Mouse (Mus musculus) heart, adult 2 months (tissue): Measurements from ENCODE around the gene Wdr60. TPM values are rescaled to one million over a fixed set of nuclear protein-coding genes. Genes with fewer than 3 reads are reported as not detected.

Experiments
- DNase-seq, 2 experiments: peaks; one replicate each; pipeline ENCODE4 v3.0.0; 2021
- H3K27ac ChIP-seq: fragments of 200-600 bp; 2 replicates; pipeline ENCODE4 v1.8.1; 2022
- H3K27me3 ChIP-seq: fragments of 200-500 bp; 2 replicates; pipeline ENCODE4 v1.6.1; 2012; ENCODE audit warnings: mild to moderate bottlenecking, low read length, inconsistent platforms, mixed read lengths; ENCODE audit not compliant: control insufficient read depth, insufficient read depth
- H3K36me3 ChIP-seq: fragments of 200-500 bp; 2 replicates; pipeline ENCODE4 v1.6.1; 2012; ENCODE audit warnings: low read length, inconsistent platforms; ENCODE audit not compliant: control insufficient read depth, insufficient read depth
- H3K4me1 ChIP-seq: fragments of 200-500 bp; 2 replicates; pipeline ENCODE4 v1.6.1; 2011; ENCODE audit warnings: low read length; ENCODE audit not compliant: control insufficient read depth, insufficient read depth
- H3K4me3 ChIP-seq: fragments of 200-600 bp; 2 replicates; pipeline ENCODE4 v1.8.1; 2022
- H3K79me2 ChIP-seq: fragments of 200-500 bp; replicated peaks from 2 replicates; pipeline ENCODE4 v1.6.1; 2012; ENCODE audit warnings: mild to moderate bottlenecking, inconsistent platforms, low read length, moderate library complexity, mixed read lengths; ENCODE audit not compliant: control insufficient read depth, insufficient read depth
- H3K9ac ChIP-seq: fragments of 200-500 bp; 2 replicates; pipeline ENCODE4 v1.6.1; 2012; ENCODE audit warnings: low read depth, mild to moderate bottlenecking, control low read depth, inconsistent platforms, low read length, mixed read lengths
- CTCF ChIP-seq: fragments of 200-600 bp; IDR thresholded peaks from 2 replicates; pipeline ENCODE4 v1.8.1; 2022; ENCODE audit warnings: antibody characterized with exemption, mild to moderate bottlenecking, moderate library complexity
- EP300 ChIP-seq: fragments of 200-500 bp; IDR thresholded peaks from 2 replicates; pipeline ENCODE4 v1.6.1; 2011; ENCODE audit warnings: low read depth, low read length, control low read depth; ENCODE audit not compliant: insufficient read depth
- POLR2A ChIP-seq: fragments of 200-500 bp; IDR thresholded peaks from 2 replicates; pipeline ENCODE4 v1.6.1; 2011; ENCODE audit warnings: mild to moderate bottlenecking, low read depth, low read length, control low read depth; ENCODE audit not compliant: insufficient read depth
- WGBS: fragments of 180-500 bp; shearing (Covaris S2); methylation state at CpG from one replicate; pipeline ENCODE4 v1.1.7; 2018; 5-methylcytosine and 5-hydroxymethylcytosine counted together
- intact Hi-C: fragments of 180-260 bp; cut with DNase I; formaldehyde crosslinking; loops from one replicate; pipeline ENCODE4 v1.15.1; 2025
- polyA plus RNA-seq: library from polyadenylated mRNA; depleted of rRNA; stranded (reverse); fragments of >200 nt; gene quantifications from 2 replicates; pipeline ENCODE4 v1.2.3, GENCODE M21; 2012
- total RNA-seq, 2 experiments: library from RNA; stranded (reverse); gene quantifications; 2 replicates each; pipeline ENCODE4 v1.2.3; 2021

The Wdr60 gene
- total and polyA plus RNA-seq, 3 experiments: 2.3 to 2.4 (median 2.4) TPM

DNA sequence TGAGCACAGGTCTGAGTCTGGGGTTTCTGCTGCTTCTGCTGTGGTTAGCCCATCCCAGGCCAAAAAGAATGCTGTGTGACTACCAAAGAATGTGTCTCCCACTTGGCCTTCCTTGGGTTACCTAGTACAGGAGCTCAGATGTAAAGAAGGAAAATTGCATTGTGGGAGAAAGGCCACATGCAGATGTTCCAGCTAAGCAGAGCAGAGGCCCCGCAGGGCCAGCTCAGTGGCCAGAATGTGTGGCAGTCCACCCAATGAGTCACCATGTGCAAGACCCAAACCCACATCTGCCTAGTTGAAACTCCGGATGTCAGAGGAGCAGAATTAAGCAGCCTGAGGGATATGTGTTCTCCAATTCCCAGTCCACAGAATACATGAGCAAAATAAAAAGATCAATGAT is 4.5 kb downstream of the Wdr60 start:
- no peaks in the 10 kb centered on the region for H3K4me1 ChIP-seq
- WGBS: 79% methylated on average over 2 of the region's 2 CpGs

GRCm38 (mm10) chr12:116255636-116256035 is 7.2 kb downstream of the Wdr60 start:
- 85% methylated on average over 11 of the region's 11 CpGs for WGBS
- Histone ChIP-seq H3K36me3 (no peaks in the 10 kb centered on the region), H3K27ac (no peak overlapping the region), H3K27me3 (no peaks in the 10 kb centered on the region), H3K4me3 (no peak overlapping the region), H3K9ac (no peak overlapping the region), H3K79me2 (no peaks in the 10 kb centered on the region), H3K4me1 (no peaks in the 10 kb centered on the region)
- intact Hi-C loops: no loop called here
- no peak for TF ChIP-seq CTCF
- no peak for TF ChIP-seq EP300
- no peak for TF ChIP-seq POLR2A
- no peak for DNase-seq

More for the DNA sequence above, 4.5 kb downstream of the Wdr60 start:
- H3K79me2 ChIP-seq: no peaks in the 10 kb centered on the region
- no peaks in the 10 kb centered on the region for H3K27me3 ChIP-seq
- H3K27ac ChIP-seq: no peak overlapping the region
- H3K36me3 ChIP-seq: peaks cover 2% of the 10 kb centered on the region; the same call in 1 of the 2 replicates
- no peak for TF ChIP-seq POLR2A
- no peak for TF ChIP-seq CTCF
- no peak for TF ChIP-seq EP300
- DNase-seq: no peak
- H3K9ac ChIP-seq: no peak overlapping the region
- no peak overlapping the region for H3K4me3 ChIP-seq
- intact Hi-C loops: no loop called here

GRCm38 (mm10) chr12:116254652-116255051 is 8.2 kb downstream of the Wdr60 start:
- TF ChIP-seq EP300 (no peak), POLR2A (no peak)
- Histone ChIP-seq H3K9ac (no peak overlapping the region), H3K79me2 (no peaks in the 10 kb centered on the region), H3K4me1 (no peaks in the 10 kb centered on the region), H3K27ac (no peak overlapping the region), H3K27me3 (no peaks in the 10 kb centered on the region), H3K36me3 (no peaks in the 10 kb centered on the region), H3K4me3 (no peak overlapping the region)
- intact Hi-C loops: no loop called here
- no peak for DNase-seq
- WGBS: 30% methylated on average over 8 of the region's 8 CpGs

GRCm38 (mm10) chr12:116244601-116245000 is 18.2 kb downstream of the Wdr60 start:
- 81% methylated on average over 1 of the region's 1 CpGs for WGBS
- H3K27ac ChIP-seq: no peak overlapping the region
- intact Hi-C loops: no loop called here
- TF ChIP-seq CTCF: no peak
- no peak for TF ChIP-seq EP300
- TF ChIP-seq POLR2A: no peak
- no peak overlapping the region for H3K9ac ChIP-seq
- no peaks in the 10 kb centered on the region for H3K4me1 ChIP-seq
- H3K27me3 ChIP-seq: no peaks in the 10 kb centered on the region
- no peak overlapping the region for H3K4me3 ChIP-seq
- no peak for DNase-seq
- no peaks in the 10 kb centered on the region for H3K36me3 ChIP-seq
- no peaks in the 10 kb centered on the region for H3K79me2 ChIP-seq

DNA sequence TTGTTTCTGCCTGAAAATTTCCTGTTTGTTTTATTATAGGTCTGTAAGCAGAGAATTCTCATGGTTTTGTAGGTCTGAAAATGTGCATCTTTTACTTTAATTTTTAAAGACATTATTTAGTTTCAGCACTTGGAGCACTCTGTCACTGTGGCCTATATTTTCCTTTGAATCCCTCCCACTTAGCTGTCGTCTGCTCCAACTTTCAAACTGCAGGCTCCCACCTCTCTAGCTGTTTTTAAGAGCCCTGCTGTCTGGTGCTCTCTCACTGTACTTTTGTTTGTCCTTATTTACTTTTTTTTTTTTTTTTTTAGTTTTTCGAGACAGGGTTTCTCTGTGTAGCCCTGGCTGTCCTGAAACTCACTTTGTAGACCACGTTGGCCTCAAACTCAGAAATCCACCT is 24.0 kb downstream of the Wdr60 start:
- TF ChIP-seq POLR2A (no peak), EP300 (no peak), CTCF (no peak)
- Histone ChIP-seq H3K27ac (no peak overlapping the region), H3K4me3 (no peak overlapping the region), H3K79me2 (no peaks in the 10 kb centered on the region), H3K36me3 (no peaks in the 10 kb centered on the region), H3K4me1 (no peaks in the 10 kb centered on the region), H3K9ac (no peak overlapping the region), H3K27me3 (no peaks in the 10 kb centered on the region)
- intact Hi-C loops: loop anchor here (5.0 kb wide), 1 partner anchor 383 kb away; no protein-coding TSS in a partner anchor
- 80% methylated on average over 3 of the region's 3 CpGs for WGBS
- DNase-seq: no peak

- intact Hi-C loops: loop anchor here (5.0 kb wide), 1 partner anchor 384 kb away; no protein-coding TSS in a partner anchor
- Histone ChIP-seq H3K9ac (no peak overlapping the region), H3K27me3 (no peaks in the 10 kb centered on the region), H3K79me2 (no peaks in the 10 kb centered on the region), H3K27ac (no peak overlapping the region), H3K4me1 (no peaks in the 10 kb centered on the region), H3K4me3 (no peak overlapping the region), H3K36me3 (no peaks in the 10 kb centered on the region)
- DNase-seq: no peak
- TF ChIP-seq EP300 (no peak), CTCF (no peak)
These were observed 24.5 kb downstream of the Wdr60 start for GRCm38 (mm10) chr12:116238370-116238769.
